Mouse (Mus musculus) ES-Bruce4 (cell line): ENCODE measurements around the gene Tenm3. TPM values are rescaled to one million over a fixed set of nuclear protein-coding genes. Genes with fewer than 3 reads are reported as not detected.

Source experiments
- H3K27ac ChIP-seq: 2 replicates; pipeline ENCODE4 v1.5.1; 2012; ENCODE audit warnings: low read length, inconsistent platforms; ENCODE audit not compliant: insufficient read depth
- H3K27me3 ChIP-seq: 2 replicates; pipeline ENCODE4 v1.6.1; 2012; ENCODE audit warnings: mild to moderate bottlenecking, low read length, inconsistent platforms; ENCODE audit not compliant: control insufficient read depth, poor library complexity, insufficient read depth, severe bottlenecking
- H3K36me3 ChIP-seq: 2 replicates; pipeline ENCODE4 v1.6.1; 2012; ENCODE audit warnings: inconsistent platforms, mild to moderate bottlenecking, low read length, moderate library complexity; ENCODE audit not compliant: control insufficient read depth, poor library complexity, insufficient read depth, severe bottlenecking
- H3K4me1 ChIP-seq: one replicate; pipeline ENCODE4 v1.8.1; 2011; ENCODE audit warnings: low read length; ENCODE audit not compliant: control insufficient read depth, insufficient read depth
- H3K4me3 ChIP-seq: 2 replicates; pipeline ENCODE4 v1.5.1; 2011; ENCODE audit warnings: low read depth, mild to moderate bottlenecking, low read length
- H3K9ac ChIP-seq: 2 replicates; pipeline ENCODE4 v1.6.1; 2012; ENCODE audit warnings: low read depth, mild to moderate bottlenecking, inconsistent platforms; ENCODE audit not compliant: poor library complexity, severe bottlenecking
- H3K9me3 ChIP-seq: replicated peaks from 2 replicates; pipeline ENCODE4 v1.6.1; 2012; ENCODE audit warnings: mild to moderate bottlenecking, low read length, inconsistent platforms; ENCODE audit not compliant: control insufficient read depth, poor library complexity, insufficient read depth, severe bottlenecking
- CTCF ChIP-seq: IDR thresholded peaks from one replicate; pipeline ENCODE4 v1.8.1; 2011; ENCODE audit warnings: low read depth, low read length
- EP300 ChIP-seq: IDR thresholded peaks from 2 replicates; pipeline ENCODE4 v1.6.1; 2011; ENCODE audit warnings: low read depth, low read length; ENCODE audit not compliant: insufficient read depth
- POLR2A ChIP-seq: IDR thresholded peaks from one replicate; pipeline ENCODE4 v1.8.1; 2011; ENCODE audit warnings: low read length; ENCODE audit not compliant: insufficient read depth
- polyA plus RNA-seq: library from polyadenylated mRNA; stranded (reverse); fragments of >200 nt; gene quantifications from 2 replicates; pipeline ENCODE4 v1.2.4, GENCODE M21; 2011; ENCODE audit warnings: low read depth; ENCODE audit not compliant: missing spikeins, insufficient read depth, insufficient read length

The Tenm3 gene
- polyA plus RNA-seq, 1 experiment, result 19.2 TPM

GRCm38 (mm10) chr8:48690665-48691395, 152.9 kb downstream of the Tenm3 start:
- no peak overlapping the region for H3K4me3 ChIP-seq
- H3K36me3 ChIP-seq, result no peaks in the 10 kb centered on the region
- no peak overlapping the region for H3K9ac ChIP-seq
- no peaks in the 10 kb centered on the region for H3K27me3 ChIP-seq
- no peaks in the 10 kb centered on the region for H3K4me1 ChIP-seq
- peaks cover 36% of the 10 kb centered on the region for H3K9me3 ChIP-seq
- TF ChIP-seq POLR2A, result no peak
- H3K27ac ChIP-seq, result no peak overlapping the region

GRCm38 (mm10) chr8:48688706-48689105, 155.0 kb downstream of the Tenm3 start:
- Histone ChIP-seq H3K4me1 (no peaks in the 10 kb centered on the region), H3K9ac (no peak overlapping the region), H3K9me3 (peaks cover 36% of the 10 kb centered on the region), H3K27me3 (no peaks in the 10 kb centered on the region), H3K36me3 (no peaks in the 10 kb centered on the region), H3K27ac (no peak overlapping the region), H3K4me3 (no peak overlapping the region)
- TF ChIP-seq CTCF, result no peak
- no peak for TF ChIP-seq POLR2A
- no peak for TF ChIP-seq EP300

GRCm38 (mm10) chr8:48688188-48688587, 155.6 kb downstream of the Tenm3 start:
- H3K4me3 ChIP-seq, result no peak overlapping the region
- no peak for TF ChIP-seq EP300
- TF ChIP-seq CTCF, result no peak
- no peak for TF ChIP-seq POLR2A
- H3K36me3 ChIP-seq, result no peaks in the 10 kb centered on the region
- peaks cover 36% of the 10 kb centered on the region for H3K9me3 ChIP-seq
- no peaks in the 10 kb centered on the region for H3K4me1 ChIP-seq
- H3K27me3 ChIP-seq, result no peaks in the 10 kb centered on the region
- H3K27ac ChIP-seq, result no peak overlapping the region
- H3K9ac ChIP-seq, result no peak overlapping the region

GRCm38 (mm10) chr8:48673476-48673875, 170.3 kb downstream of the Tenm3 start:
- no peaks in the 10 kb centered on the region for H3K4me1 ChIP-seq
- no peak for TF ChIP-seq CTCF
- TF ChIP-seq EP300, result no peak
- no peak for TF ChIP-seq POLR2A
- no peaks in the 10 kb centered on the region for H3K9me3 ChIP-seq
- H3K36me3 ChIP-seq, result no peaks in the 10 kb centered on the region
- H3K9ac ChIP-seq, result no peak overlapping the region
- peaks cover 1% of the 10 kb centered on the region; the same call in 1 of the 2 replicates for H3K27me3 ChIP-seq
- no peak overlapping the region for H3K27ac ChIP-seq
- H3K4me3 ChIP-seq, result no peak overlapping the region

- peaks cover 1% of the 10 kb centered on the region; the same call in 1 of the 2 replicates for H3K27me3 ChIP-seq
- no peaks in the 10 kb centered on the region for H3K4me1 ChIP-seq
- no peak overlapping the region for H3K9ac ChIP-seq
- no peaks in the 10 kb centered on the region for H3K9me3 ChIP-seq
- TF ChIP-seq POLR2A (no peak), CTCF (no peak), EP300 (no peak)
- no peak overlapping the region for H3K27ac ChIP-seq
- H3K36me3 ChIP-seq, result no peaks in the 10 kb centered on the region
- no peak overlapping the region for H3K4me3 ChIP-seq
These were observed 171.3 kb downstream of the Tenm3 start for GRCm38 (mm10) chr8:48672471-48672870.

- Histone ChIP-seq H3K9ac (no peak overlapping the region), H3K9me3 (no peaks in the 10 kb centered on the region), H3K4me3 (no peak overlapping the region), H3K27ac (no peak overlapping the region), H3K27me3 (peaks cover 1% of the 10 kb centered on the region; the same call in 1 of the 2 replicates), H3K4me1 (no peaks in the 10 kb centered on the region), H3K36me3 (no peaks in the 10 kb centered on the region)
- TF ChIP-seq CTCF (no peak), EP300 (no peak)
These were observed 172.4 kb downstream of the Tenm3 start for GRCm38 (mm10) chr8:48671318-48671717.
